Mouse (Mus musculus) neural tube, embryonic 10.5 days (tissue): ENCODE measurements around the gene Farp2.

Experiments used
- DNase-seq: peaks from one replicate; pipeline ENCODE4 v3.0.0-alpha.2; 2017; ENCODE audit warnings: low spot score; ENCODE audit errors: extremely low spot score

The Farp2 gene

DNA sequence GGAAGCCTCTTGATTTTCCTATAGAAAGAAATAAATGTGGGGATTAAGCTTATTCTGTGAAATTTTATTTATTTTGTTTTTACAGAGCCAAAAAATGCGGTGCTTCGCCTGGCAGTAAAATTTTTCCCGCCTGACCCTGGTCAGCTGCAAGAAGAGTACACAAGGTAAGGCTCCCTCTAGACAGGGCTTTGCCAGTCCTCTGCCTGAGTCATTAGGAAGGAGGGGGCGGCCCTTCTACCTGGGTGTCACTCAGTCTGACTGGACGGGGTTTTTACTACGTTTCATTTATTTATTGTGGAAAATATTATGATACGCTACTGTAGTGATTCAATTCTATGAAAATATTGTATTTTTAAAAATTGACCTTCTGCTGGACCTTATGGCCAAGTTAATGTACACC, 51.3 kb downstream of the Farp2 start:
- DNase-seq, result no peak

DNA sequence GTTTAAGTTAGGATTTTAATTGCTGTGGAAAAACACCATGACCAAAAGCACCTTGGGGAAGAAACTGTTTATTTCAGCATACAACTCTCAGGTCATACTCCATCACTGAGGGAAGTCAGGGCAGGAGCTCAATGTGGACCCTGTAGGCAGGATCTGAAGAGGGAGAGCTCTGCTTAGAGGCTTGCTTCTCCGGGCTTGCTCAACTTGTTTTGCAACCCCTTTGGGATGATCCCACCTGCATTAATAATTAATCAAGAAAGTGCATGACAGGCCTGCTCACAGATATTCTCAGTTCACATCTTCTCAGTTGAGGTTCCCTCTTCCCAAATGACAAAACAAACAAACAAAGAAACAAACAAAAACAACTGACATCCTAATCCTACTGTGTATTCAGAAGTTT, 51.8 kb downstream of the Farp2 start:
- no peak for DNase-seq

DNA sequence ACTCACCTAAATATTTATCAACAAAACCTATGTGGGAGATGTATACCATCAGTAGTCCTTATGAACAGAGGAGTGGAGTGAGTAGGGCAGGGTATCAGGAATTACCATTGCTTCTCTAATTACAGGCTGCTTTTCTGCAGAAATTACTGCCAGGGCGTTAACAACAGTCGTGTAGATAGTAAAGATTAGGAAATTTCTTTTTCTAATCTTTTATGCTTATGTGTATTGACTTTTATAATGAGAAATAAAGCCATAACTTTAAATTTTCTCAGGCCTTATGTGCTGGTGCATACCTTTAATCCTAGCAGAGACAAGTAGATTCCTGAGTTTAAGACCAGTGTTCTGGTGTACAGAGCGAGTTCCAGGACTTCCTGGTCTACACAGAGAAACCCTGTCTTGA, 52.9 kb downstream of the Farp2 start:
- no peak for DNase-seq

DNA sequence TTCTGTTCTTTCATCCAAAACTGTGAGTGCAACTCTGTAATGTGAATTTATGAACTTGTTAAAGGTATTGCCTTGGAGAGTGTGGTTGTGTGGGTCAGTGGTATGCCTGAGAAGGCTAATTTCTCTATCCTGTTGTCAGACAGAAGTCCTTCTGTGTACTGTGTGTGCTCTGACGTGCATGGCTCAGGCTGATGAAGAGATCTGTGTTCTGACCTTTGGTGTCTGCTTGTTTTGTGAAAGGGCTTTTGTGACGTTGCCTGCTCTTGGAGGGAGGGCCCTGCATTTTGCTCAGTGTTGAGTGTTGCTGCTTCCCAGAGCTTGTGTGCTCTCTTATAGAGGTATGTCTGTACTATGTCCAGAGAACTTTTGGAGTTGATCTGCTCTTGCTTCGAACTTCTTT, 55.1 kb downstream of the Farp2 start:
- DNase-seq, result no peak

DNA sequence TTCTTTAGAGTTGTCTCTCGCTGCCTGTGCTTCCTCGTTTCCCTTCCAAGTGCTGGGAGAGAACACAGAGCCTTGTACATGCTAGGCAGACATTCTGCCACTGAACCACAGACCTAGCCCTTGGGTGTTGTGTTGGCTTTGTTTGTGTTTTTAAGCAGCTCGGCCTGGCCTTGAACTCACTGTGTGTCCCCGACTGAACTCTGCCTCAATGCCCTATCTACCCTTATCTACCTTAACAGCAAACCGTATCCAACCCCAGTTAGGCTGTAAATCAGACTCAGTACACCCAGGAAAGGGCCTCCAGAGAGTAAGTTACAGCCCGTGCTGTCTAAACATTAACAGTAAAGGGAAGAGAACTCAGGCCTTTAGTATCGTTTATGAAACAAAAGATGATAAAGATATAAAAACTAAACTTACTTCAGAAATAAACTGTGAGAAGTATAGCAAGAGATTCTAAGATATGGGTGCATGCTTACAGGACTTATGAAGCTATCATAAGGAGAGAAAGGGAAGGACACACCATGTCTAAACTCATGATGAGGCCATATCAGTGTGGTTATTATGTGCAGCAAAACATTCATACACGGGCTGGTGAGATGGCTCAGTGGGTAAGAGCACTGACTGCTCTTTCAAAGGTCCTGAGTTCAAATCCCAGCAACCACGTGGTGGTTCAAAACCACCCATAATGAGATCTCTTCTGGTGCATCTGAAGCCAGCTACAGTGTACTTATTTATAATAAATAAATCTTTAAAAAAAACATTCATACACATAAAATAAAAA, 56.0 kb downstream of the Farp2 start:
- DNase-seq, result no peak

DNA sequence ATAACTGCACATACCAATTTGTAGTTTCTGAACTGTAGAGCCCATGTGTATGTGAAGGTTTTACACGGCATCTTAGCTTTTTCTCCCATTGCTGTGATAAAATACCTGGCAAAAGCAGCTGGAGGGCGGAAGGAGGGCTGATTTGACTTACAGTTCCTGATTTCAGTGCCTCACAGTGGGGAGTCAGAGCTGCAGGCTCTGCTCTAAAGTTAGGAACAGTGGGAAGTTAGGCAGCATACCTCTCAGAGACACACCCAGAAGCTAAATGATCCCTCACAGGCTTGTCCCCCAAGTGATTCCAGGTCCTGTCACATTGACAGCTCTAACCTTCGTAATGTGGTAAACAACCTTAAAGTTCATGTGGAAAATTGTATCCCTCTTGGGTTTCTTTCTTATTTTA, 65.2 kb downstream of the Farp2 start:
- no peak for DNase-seq

DNA sequence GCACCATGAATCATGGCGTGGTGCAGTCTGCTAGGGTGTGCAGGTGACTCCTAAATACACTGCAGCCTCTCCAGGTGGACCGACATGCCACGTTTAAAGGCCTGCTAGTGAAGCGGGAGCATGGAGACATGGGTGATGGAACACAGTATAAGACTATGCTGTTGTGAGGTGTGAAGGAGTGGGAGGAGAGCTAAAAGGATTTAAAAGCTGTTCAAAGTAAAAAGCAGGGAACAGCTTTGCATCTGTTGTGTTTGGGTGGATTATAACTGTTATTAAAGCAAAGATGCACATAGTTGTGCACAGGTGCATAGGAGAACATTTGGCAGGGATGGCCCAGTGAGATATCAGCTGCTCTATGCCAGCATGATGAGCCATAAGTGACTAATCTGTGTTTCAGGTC, 66.0 kb downstream of the Farp2 start:
- no peak for DNase-seq

DNA sequence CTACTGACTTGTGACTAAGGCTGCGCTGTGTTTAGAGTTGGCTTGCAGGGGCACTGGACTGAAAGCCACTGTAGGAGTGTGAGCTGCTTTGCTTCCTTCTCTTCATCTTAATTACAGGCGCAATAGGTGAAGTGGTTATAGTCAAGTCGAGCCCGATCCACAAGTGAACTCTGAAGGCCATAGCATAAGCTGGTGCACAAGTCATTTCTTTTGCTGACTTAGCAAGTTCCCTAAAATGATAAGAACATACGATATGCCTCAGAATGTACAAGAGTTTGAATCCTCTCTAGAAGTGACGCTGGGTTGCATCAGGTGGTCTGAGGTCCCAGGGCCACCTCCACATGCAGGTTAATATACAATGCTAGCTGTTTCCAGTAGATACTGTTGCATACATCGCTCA, 69.7 kb downstream of the Farp2 start:
- DNase-seq, result no peak

DNA sequence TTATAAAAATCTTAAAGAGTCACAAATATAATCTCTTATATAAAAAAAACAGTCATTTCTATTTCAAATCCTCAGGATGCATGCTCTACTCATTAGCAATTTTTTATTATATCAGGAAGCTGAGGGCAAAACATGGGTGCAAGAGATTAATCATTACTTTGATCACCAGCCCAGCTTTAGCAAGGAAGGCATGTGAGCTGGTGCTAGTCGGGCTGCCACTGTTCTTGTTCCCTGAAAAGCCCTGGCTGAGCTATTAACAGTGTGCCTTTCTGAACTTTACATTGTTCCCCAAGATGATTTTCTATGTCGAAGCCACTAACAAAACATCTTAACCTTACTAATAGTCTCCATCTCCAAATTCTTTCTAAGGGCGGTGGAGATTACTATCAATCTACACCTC, 76.5 kb downstream of the Farp2 start:
- DNase-seq, result no peak

DNA sequence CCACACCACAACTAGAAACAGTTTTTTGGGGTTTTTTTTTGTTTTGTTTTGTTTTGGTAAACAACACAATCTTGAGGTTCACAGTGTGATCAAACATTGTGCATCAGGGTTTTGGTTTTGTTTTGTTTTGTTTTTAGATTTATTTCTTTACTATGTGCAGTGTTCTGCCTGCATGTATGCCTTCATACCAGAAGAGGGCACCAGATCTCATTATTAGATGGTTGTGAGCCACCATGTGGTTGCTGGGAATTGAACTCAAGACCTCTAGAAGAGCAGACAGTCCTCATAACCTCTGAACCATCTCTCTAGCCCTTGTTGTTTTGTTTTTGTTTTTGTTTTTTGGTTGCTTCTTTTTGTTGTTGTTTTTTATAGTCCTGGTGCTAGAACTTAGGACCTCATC, 82.1 kb downstream of the Farp2 start:
- no peak for DNase-seq

DNA sequence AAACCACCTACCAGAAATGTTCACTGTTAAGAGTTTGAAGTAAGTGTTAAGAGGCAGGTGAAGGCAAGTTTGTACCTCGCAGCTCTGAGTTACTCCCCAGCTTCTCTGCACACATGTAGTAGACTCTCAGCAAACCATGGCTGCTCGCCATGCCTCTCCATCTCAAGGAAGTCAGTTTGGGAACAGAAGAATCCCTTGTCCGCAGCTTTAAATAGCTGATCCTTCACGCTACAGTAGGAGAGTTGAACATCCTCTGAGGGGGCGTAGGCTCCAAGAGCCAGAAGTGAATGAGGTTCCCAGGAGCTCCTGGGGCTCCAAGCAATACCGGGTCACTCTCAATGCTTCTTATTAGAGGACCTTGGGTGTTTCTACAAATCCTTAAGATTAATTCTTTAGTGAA, 84.0 kb downstream of the Farp2 start:
- DNase-seq, result no peak

DNA sequence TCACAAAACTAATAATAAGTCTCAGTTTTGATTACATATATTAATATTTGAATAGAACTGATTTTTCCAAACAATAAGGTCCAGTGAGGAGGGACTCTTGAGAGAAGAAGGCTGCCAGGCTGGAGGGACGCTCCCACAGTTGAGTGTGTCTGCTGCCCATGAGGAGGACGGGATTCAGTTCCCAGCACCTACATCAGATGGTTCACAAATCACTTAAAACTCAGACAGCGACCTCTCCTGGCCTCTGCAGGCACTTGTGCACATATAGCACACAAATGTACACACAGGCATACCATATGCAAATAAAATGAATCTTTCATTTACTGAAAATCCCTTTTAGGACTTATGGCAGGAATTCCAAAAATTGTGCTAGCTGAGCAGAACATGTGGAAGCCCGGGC, 91.0 kb downstream of the Farp2 start:
- no peak for DNase-seq

DNA sequence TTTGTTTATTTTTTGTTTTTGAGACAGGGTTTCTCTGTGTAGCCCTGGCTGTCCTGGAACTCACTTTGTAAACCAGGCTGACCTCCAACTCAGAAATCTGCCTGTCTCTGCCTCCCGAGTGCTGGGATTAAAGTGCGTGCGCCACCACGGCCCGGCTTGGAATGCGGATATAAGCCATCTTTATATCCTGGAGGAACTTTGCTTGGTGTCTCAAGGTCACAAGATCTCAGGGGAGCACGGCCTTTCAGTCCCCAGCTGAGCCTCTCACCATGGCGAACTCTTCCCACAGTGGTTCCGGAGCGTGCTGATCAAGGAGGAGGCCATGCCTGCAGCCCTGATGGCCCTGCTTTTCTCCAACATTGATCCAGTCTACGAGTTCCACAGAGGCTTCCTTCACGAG, 92.0 kb downstream of the Farp2 start:
- DNase-seq, result no peak

DNA sequence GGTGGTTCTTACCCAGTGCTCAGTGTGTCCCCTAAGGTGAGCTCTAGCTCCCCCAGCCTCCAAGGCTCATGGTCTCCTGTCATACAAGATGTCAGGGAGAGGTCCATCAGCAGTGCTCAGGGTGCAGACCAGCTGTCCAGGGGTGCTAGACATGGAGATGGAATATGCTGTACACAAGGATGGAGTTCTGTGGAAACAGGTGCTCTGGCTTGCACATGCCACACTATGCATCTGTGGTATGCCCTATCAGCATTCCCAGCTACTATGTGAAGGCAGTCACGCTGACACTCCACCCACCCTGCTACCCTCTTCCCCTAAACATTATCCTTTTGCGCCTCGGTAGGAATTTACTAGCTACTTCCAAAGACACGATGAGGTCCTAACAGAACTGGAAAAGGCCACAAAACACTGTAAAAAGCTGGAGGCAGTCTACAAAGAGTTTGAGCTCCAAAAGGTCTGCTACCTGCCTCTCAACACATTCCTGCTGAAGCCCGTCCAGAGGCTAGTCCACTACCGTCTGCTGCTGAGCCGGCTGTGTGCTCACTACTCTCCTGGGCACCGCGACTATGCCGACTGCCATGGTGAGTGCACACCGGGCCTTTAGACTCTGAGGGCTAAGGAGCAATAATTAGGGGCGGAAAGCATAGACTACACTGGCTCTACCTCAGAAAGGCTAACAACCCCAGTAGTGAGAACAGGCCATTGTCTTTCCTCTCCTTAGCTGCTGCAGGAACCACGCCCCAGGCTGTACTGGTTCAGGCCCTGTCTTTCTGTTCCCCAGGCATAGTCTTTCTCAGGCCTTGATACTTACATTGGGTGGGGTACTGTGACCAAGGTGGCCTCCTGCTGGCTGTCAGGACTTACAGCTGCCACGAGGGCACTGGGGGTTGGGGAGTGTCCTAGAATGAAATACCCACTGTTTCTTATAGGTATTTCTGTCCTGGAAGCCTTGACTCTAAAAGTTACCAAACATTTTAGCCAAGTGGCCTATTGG, 95.5 kb downstream of the Farp2 start:
- no peak for DNase-seq

DNA sequence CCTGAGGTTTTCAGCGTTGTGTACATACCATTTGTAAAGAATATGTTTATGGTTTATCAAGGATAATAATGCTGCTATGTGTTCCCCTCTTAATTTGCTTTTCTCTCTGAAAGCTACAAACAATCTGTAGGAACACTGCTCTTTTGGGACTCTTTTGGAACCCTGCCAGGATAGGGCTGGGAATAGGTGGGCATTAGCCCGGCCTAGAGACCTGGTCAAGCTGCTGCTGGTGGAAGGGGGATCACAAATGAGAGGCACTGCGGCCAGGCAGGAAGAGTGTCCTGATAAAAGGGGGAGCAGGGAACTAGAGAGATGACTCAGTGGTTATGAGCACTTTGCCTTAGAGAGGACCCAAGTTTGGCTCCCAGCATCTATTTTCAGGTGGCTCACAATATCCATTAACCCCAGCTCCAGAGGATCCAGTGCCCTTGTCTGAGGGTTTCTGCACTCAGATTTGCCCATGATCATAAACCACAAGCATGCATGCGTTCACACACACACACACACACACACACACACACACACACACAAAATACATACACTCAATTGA, 96.9 kb downstream of the Farp2 start:
- DNase-seq, result no peak

DNA sequence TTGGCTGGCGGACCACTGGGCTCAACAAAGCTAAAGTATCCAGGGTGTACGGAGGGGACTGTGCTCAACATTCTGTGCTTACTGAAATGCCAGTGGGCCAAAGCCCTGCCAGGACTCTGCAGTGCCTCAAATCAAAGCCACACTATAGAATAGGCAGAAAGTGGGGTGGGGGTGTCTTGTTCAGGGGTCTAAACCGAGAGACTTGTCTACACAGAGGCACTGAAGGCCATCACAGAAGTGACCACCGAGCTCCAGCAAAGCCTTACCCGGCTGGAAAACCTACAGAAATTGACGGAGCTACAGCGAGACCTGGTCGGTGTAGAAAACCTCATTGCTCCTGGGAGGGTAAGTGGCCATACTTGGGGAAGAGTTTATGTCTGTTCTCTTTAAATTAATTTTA, 97.9 kb downstream of the Farp2 start:
- DNase-seq, result no peak

DNA sequence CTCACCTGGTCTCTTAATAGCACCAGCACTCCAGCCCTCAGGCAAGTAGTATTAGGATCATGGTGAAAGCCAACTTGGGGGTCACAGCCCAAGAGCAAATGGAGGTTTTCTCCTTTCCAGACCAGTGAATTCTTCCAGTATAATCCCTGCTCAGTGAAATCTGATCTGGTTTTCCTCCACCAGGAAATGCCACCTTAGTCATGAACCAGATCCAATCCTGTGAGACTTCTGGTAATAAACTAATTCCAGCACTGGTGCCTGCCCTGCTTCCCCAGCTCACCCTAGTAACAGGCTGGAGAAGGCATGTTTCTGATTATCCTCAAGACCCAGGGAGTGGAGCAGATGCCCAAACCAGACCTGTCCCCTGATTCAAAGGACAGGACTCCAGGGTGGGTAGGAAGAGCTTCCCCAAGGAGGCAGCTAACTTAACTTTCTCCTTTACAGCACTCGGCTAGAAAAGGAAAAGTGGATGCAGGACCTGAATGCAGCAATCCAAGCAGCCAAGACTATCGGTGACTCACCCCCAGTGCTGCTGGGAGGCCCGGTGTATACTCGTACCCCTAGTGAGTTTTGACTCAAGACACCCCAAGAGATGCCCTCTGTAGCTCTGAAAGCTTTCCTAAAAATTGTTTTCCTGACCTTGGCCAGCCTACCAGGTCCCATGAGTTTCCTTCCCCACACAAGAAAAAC, 106.3 kb downstream of the Farp2 start:
- DNase-seq, result no peak

DNA sequence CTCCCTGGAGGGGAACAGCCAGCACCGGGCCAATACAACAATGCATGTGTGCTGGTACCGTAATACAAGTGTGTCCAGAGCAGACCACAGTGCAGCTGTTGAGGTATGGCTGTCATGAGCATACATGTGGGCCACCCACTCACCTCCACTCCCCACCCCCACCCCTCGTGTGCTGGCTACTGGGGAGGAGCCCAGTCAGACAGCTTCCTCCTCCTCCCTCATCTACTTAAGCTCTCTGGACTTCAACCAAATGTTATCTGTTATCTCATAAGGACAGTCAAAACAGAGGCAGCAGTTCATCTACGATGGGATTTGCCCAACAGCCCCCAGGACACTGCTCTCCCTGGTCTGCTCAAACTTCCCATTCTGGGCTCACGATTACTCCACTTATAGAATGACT, 107.1 kb downstream of the Farp2 start:
- no peak for DNase-seq

DNA sequence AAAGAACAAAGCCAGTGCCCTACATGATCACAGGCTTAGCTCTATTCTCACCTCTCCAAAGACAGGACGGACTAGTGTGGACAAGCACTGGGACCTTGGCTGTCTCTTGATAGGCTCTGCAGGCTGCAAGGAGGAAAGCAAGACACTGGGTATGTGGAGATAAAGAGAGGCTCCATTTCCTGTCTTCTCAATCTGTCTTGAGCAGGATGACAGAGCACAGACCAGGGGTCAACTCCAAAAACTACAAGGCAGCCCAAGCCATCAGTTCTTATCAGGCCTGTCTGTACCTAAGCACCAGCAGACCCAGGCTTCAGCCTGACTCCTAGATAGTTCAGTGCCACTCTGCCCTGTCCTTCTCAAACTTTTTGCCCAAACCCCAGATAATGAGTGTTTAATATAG, 112.6 kb downstream of the Farp2 start:
- no peak for DNase-seq

DNA sequence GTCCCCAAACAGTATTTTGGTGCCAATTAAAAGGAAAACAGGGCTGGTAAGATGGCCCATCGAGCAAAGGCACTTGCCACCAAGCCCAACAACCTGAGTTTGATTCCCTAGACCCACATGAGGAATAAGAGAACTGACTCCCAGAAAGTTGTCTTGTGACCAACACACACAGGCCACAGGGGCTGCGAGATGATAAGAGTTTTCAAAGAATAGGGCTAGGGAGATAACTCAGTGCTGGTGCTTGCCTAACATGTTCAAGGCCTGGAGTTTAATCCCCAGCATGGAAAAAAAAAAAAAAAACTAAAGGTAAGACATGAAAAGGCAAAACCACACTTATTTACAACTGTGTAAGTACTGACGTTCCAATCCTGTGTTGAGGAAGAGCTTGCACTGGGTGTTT, 118.9 kb downstream of the Farp2 start:
- DNase-seq, result no peak

DNA sequence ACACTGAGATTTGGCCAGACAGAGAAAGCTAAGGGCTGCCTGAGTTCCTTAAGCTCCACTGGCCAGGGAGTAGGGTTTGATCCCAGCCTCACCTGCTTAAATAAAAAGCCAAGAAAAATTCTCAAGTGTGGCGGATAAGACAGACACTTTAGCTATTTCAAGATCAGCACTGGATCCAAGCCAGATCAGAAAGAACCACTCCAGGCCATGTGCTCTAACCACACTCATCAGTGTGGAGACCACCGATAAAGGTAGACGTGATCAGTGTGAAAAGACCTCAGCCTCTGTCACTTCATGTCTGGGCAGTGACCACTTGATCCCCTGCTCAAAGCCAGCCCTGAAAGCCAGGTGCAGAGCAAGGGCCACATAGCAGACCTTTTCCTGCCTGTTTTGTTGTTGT, 120.8 kb downstream of the Farp2 start:
- no peak for DNase-seq

DNA sequence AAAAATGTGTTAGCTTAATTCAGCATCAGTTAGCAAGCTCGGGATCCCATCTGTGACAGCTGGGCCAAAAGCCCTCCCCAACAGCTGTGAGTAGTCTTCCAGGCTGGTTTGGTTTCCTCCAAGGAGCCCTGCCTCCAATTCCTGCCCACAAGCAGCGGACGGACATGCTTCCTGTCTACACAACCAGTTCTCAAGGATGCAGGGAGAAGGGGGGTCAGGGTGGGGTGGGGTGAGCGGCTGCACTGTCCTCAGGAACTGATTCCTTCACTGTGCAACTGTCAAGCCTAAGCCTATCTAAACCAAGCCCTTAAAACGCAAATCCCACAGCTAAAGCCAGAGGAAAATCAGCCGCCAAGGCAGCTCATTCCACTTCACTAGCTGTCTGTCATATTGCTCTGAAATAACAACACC, 122.6 kb downstream of the Farp2 start:
- DNase-seq, result peak; percentile 36
